Mouse (Mus musculus): Measurements from ENCODE around the gene Mbd6. TPM values are rescaled to one million over a fixed set of nuclear protein-coding genes. Genes with fewer than 3 reads are reported as not detected.

The Mbd6 gene
- total RNA-seq, 2 experiments from 2014 or later: 6.1 to 33.0 TPM

- peak; percentile 77 for ATAC-seq (replicated peaks; ENCODE audit: low FRiP score, poor library complexity, severe bottlenecking)
Observed at GRCm38 (mm10) chr10:127290307-127290929, 1.6 kb upstream of the Mbd6 start.

GRCm38 (mm10) chr10:127289573-127290191 lies 864 bp upstream of the Mbd6 start:
- ATAC-seq (replicated peaks; ENCODE audit: low FRiP score, poor library complexity, severe bottlenecking): peak; percentile 35

GRCm38 (mm10) chr10:127288328-127288799 lies 454 bp downstream of the Mbd6 start:
- ATAC-seq (replicated peaks; ENCODE audit: low FRiP score, poor library complexity, severe bottlenecking): no peak

DNA sequence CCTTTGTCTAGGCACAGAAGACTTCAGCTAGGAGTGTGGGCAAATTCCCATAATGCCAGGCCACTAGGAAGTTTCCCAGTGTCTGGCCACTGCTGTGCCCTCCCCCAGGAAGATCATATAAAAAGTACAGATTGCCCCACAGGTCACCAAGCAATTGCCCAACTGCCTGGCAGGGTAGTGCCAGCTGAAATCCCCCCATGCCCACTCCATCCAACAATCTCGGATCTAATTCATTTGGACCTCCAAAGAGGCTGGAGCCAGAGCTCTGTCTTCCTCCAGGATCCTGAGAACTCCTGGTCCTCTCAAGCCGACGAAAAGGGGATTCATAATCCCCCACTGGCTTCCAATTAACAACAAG lies 903 bp downstream of the Mbd6 start:
- ATAC-seq (replicated peaks; ENCODE audit: low FRiP score, poor library complexity, severe bottlenecking): no peak

- no peak for ATAC-seq (replicated peaks; ENCODE audit: low FRiP score, poor library complexity, severe bottlenecking)
Observed at GRCm38 (mm10) chr10:127287271-127287935, 1.4 kb downstream of the Mbd6 start.

GRCm38 (mm10) chr10:127286730-127287129 lies 2.1 kb downstream of the Mbd6 start:
- ATAC-seq (replicated peaks; ENCODE audit: low FRiP score, poor library complexity, severe bottlenecking): no peak

- ATAC-seq (replicated peaks; ENCODE audit: low FRiP score, poor library complexity, severe bottlenecking): no peak
Observed at GRCm38 (mm10) chr10:127286194-127286593, 2.6 kb downstream of the Mbd6 start.

DNA sequence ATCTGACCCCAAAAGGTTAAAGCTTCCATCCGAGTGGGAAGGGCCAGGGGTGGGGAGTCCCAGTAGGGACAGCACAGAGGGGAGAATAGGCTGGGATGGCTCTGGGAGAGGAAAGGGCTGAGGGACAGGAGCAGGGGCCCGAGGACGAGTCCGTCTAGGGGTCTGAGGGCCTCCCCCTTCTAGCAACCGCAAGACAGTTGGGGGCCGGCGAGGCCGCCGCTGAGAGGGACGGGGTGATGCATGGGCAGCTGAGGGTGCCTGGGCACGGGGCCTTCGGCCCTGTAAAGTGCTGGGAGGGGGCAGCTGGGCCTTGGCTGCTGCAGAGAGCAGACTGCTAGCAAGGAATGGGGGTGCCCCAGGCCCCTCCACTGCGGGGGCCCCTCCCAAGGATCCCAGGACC lies 3.2 kb downstream of the Mbd6 start:
- ATAC-seq (replicated peaks; ENCODE audit: low FRiP score, poor library complexity, severe bottlenecking): no peak

- no peak for ATAC-seq (replicated peaks; ENCODE audit: low FRiP score, poor library complexity, severe bottlenecking)
Observed at GRCm38 (mm10) chr10:127284724-127285500, 3.9 kb downstream of the Mbd6 start.

DNA sequence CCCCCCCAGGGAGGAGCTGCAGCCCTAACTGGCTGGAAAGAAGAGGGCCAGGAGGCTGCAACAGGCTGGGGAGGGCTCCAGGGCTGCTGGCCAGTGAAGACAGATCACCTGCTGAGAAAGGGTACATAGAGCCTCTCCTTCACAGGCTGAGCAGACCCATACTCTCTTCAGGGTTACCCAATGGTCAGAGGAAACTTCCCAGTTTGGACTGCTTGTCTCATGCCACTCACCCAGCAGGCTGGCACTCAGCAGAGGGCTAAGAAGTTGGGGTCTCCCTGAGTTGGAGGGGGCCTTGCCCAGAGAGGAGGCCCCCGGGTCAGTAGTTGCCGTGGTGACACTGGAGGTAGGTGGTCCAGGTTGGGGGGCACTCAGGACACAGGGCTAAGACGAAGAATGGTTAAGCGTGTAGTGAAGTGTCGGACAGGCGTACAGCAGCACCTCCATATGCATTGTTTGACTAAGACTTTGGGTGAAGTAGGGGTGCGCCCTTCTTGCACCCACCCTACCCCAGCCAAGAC lies 4.7 kb downstream of the Mbd6 start:
- ATAC-seq (replicated peaks; ENCODE audit: low FRiP score, poor library complexity, severe bottlenecking): no peak

GRCm38 (mm10) chr10:127282620-127283215 lies 6.1 kb downstream of the Mbd6 start:
- no peak for ATAC-seq (replicated peaks; ENCODE audit: low FRiP score, poor library complexity, severe bottlenecking)

- no peak for ATAC-seq (replicated peaks; ENCODE audit: low FRiP score, poor library complexity, severe bottlenecking)
Observed at GRCm38 (mm10) chr10:127281316-127281715, 7.5 kb downstream of the Mbd6 start.

DNA sequence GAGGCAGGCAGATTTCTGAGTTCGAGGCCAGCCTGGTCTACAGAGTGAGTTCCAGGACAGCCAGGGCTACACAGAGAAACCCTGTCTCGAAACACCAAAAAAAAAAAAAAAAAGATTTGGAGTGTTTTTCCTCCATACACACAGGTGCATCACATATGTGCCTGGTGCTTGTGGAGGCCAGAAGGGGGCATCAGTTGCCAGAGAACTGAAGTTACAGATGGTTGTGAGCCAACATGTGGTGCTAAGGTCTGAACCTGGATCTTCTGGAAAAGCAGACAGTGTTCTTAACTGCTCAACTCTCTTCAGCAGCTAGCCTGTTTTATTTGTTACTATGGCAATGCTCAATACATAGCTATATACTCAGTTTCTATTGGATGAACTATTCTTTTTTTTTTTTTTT lies 9.1 kb downstream of the Mbd6 start:
- no peak for ATAC-seq (replicated peaks; ENCODE audit: low FRiP score, poor library complexity, severe bottlenecking)

GRCm38 (mm10) chr10:127274261-127275022 lies 14.4 kb downstream of the Mbd6 start:
- no peak for ATAC-seq (replicated peaks; ENCODE audit: low FRiP score, poor library complexity, severe bottlenecking)

DNA sequence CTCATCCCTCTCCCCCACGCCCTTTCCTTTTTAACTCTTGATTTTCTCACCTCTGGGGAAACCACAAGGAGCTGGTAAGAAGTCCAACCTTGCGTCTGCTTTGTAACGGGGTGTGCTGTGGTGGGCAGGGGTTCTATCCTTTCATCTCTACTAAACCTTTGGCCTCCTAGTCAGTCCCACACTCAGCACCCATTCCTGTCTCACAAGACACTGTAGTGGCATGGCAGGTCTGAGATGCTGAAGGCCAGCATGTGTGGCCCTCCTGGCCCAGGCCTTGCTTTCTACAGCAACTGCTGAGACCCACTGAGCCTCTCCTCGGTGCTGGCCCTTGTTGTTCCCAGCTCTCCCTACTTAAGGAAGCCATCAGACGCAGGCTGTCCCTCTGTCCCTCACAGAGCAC lies 16.4 kb downstream of the Mbd6 start:
- ATAC-seq (replicated peaks; ENCODE audit: low FRiP score, poor library complexity, severe bottlenecking): no peak

DNA sequence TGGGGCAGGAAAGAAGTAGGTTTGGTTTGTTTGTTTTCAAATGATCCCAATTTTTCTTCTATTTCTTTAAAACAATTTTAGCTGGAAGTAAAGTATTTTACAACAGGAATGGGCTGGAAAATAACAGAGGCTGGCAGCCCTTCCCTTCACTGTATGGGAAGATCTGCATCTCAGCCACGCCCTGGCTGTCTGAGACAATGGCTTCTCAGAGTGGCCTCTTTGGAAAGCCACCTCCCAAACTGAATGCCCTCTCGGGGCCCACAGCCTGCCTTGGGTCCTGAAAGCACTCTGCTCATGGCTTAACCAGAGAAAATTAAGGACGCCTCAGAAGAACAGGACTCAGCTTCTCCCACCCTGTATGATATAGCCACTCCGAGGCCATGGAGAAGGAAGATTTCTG lies 18.9 kb downstream of the Mbd6 start:
- no peak for ATAC-seq (replicated peaks; ENCODE audit: low FRiP score, poor library complexity, severe bottlenecking)

DNA sequence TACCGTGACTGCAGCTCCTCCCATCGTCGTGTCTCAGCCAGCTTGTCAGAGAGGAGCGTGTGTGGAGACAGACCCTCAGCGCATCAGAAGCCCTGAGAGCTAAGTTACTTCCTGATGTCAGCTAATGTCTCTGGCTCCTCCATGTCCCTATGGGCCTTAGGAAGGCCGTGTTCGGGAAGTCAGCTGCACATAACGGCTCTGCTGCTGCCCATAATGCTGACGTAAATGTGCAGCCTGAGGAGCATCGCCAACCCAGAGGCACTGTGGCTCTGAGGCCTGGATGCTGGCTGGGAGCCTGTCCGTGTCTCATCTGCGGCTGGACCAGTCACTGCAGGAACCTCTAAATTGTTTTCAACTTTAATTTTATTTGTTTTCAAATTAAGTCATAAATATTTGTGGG lies 19.8 kb downstream of the Mbd6 start:
- no peak for ATAC-seq (replicated peaks; ENCODE audit: low FRiP score, poor library complexity, severe bottlenecking)

- 0 out of 2 replicates have a peak, but pooled peaks have one; percentile 17 for ATAC-seq (replicated peaks; ENCODE audit: low FRiP score, poor library complexity, severe bottlenecking)
Observed at GRCm38 (mm10) chr10:127268401-127268800, 20.4 kb downstream of the Mbd6 start.

DNA sequence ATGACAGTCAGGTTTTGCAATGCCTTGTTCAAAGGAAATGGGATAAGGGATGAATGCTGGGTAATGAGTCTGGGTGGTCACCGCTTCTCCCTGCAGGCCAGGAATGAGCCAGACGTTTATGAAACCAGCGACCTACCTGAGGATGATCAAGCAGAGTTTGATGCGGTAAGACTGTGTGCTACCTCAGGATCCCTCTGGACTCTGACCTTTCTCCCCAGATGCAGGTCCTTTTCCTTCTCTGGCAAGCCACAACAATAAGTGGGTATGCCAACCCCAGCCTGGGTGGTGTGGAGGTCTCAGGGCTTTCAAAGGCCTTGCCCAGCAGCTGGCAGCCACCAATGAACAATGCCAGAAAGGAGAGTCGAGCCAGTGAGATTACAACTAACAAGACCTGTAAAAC lies 21.5 kb downstream of the Mbd6 start:
- no peak for ATAC-seq (replicated peaks; ENCODE audit: low FRiP score, poor library complexity, severe bottlenecking)
